Mouse (Mus musculus) ZHBTc4 (cell line): ENCODE data around the gene Cemip2.

ENCODE experiments used
- DNase-seq: peaks from one replicate; pipeline ENCODE4 v3.0.0-alpha.2; 2011; ENCODE audit warnings: low read depth, low spot score

Gene Cemip2

GRCm38 (mm10) chr19:21778147-21778917 lies at the start of gene Cemip2:
Cemip2 (plus strand) TSS chr19:21778342.
- DNase-seq: peak; percentile 97

- no peak for DNase-seq
These were observed 49.8 kb upstream of the Cemip2 start for GRCm38 (mm10) chr19:21728342-21728741.

GRCm38 (mm10) chr19:21731887-21732286 lies 46.3 kb upstream of the Cemip2 start:
- DNase-seq: no peak

GRCm38 (mm10) chr19:21733176-21733575 lies 45.0 kb upstream of the Cemip2 start:
- DNase-seq: no peak

- no peak for DNase-seq
These were observed 44.0 kb upstream of the Cemip2 start for GRCm38 (mm10) chr19:21734112-21734511.

- peak; percentile 24 for DNase-seq
These were observed 40.7 kb upstream of the Cemip2 start for GRCm38 (mm10) chr19:21737446-21737845.

- DNase-seq: peak; percentile 35
These were observed 40.1 kb upstream of the Cemip2 start for GRCm38 (mm10) chr19:21737881-21738590.

- peak; percentile 16 for DNase-seq
These were observed 39.4 kb upstream of the Cemip2 start for GRCm38 (mm10) chr19:21738591-21739280.

- DNase-seq: peak; percentile 39
These were observed 36.0 kb upstream of the Cemip2 start for GRCm38 (mm10) chr19:21742138-21742537.

- DNase-seq: no peak
These were observed 32.6 kb upstream of the Cemip2 start for GRCm38 (mm10) chr19:21745586-21745985.

- DNase-seq: peak; percentile 84
These were observed 30.8 kb upstream of the Cemip2 start for GRCm38 (mm10) chr19:21747356-21747755.

GRCm38 (mm10) chr19:21750154-21750553 lies 28.0 kb upstream of the Cemip2 start:
- no peak for DNase-seq

- DNase-seq: no peak
These were observed 16.5 kb upstream of the Cemip2 start for GRCm38 (mm10) chr19:21761676-21762075.

- no peak for DNase-seq
These were observed 14.1 kb upstream of the Cemip2 start for GRCm38 (mm10) chr19:21764013-21764412.

GRCm38 (mm10) chr19:21764738-21765137 lies 13.4 kb upstream of the Cemip2 start:
- DNase-seq: no peak

GRCm38 (mm10) chr19:21767500-21768045 lies 10.6 kb upstream of the Cemip2 start:
- peak; percentile 39 for DNase-seq

GRCm38 (mm10) chr19:21769796-21770195 lies 8.3 kb upstream of the Cemip2 start:
- no peak for DNase-seq

GRCm38 (mm10) chr19:21771586-21771985 lies 6.6 kb upstream of the Cemip2 start:
- no peak for DNase-seq

- peak; percentile 42 for DNase-seq
These were observed 4.5 kb upstream of the Cemip2 start for GRCm38 (mm10) chr19:21773621-21774020.

GRCm38 (mm10) chr19:21775629-21776028 lies 2.5 kb upstream of the Cemip2 start:
- no peak for DNase-seq

- DNase-seq: no peak
These were observed 1.5 kb upstream of the Cemip2 start for GRCm38 (mm10) chr19:21776671-21777070.

GRCm38 (mm10) chr19:21777171-21777731 lies 891 bp upstream of the Cemip2 start:
- DNase-seq: peak; percentile 56
